Mouse (Mus musculus) layer of hippocampus, adult 18-20 months (tissue): ENCODE measurements at regions not wholly inside any gene's neighbourhood (a gene's known extent, or its start where the extent isn't known, plus 50 kb on each side); places are given as distances from the start of the nearest gene placed in this dataset.

ENCODE experiments used
- DNase-seq, 2 experiments: peaks; one replicate each; pipeline ENCODE4 v3.0.0; 2022; ENCODE audit warnings: low spot score in 2 of 2

DNA sequence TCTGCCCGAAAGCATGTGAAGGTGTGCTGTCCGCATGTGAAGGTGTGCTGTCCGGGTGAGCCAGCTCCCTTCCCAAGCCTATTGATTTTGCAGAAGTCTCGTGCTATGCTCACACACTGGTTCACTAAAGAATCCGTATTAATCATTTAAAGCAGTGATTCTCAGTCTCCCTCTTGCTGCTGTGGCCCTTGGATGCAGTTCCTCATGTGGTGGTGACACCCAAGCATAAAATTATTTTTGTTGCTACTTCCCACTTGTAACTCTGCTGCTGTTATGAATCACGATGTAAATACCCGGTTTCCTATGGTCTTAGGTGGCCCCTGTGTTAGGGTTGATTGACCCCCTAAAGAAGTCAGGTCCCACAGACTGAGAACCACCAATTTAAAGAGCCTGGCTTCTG, 55.7 kb upstream of the Emb start:
- no peak for DNase-seq

DNA sequence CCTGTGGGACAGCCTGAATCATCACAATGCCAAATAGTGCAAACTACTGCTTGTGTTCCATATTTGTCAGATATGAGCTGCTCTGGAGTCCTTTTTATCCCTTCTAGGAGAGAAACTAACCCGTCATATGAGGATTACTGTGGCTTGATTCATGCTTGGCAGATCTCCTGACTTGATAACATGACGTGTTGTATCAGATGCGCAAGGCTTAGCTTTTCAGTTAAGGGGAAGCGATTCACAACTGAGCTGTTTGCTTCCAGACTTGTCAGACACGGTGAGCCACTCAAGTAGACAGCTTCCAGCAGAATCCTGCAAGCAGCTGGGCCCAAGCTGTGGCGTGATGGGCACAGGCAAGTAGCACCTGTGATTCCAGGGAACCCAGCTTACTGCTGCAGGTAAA, 64.5 kb upstream of the Emb start:
- peak; percentile 12 to 18 for DNase-seq

DNA sequence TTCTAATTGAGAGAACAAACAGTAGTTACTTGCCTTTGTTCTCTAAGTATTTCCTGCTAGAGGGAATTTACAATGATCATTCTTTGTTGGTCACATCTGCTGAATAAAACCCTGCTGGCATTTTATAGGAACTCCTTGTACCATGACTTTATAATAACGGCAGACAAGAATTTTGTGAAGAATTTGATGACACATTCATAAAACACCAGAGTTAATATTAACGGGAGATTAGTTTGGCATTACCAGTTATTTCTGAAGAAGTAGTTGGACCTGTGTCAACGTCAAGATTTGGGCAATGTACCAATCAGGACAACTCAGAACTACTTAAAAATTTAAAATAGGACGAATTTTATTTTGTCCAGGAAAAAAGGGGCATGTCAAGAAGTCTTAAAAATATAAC, 65.1 kb upstream of the Emb start:
- no peak for DNase-seq

- no peak for DNase-seq
Observed at GRCm38 (mm10) chr13:117134352-117134751, 74.0 kb upstream of the Emb start.

DNA sequence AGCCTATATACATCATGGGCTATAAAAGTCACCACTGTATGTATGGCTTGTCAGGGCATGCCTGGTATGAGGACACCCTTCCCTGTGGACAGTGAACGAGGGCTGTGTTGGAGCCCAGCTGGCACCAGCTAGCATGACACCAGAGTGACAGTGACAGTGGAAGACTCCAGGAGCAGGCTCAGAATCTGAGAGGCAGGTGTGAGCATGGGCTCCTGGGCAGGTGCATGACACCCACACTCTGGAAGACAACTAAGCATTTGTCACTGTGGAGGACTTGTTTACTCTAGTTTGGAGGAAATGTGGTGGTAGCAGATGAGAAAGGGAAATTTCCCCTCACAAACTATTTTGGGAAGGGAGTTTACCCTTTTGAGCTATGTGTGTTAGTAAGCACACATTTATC, 76.2 kb upstream of the Emb start:
- DNase-seq = no peak

GRCm38 (mm10) chr13:117127813-117128549, 80.4 kb upstream of the Emb start:
- DNase-seq = no peak

DNA sequence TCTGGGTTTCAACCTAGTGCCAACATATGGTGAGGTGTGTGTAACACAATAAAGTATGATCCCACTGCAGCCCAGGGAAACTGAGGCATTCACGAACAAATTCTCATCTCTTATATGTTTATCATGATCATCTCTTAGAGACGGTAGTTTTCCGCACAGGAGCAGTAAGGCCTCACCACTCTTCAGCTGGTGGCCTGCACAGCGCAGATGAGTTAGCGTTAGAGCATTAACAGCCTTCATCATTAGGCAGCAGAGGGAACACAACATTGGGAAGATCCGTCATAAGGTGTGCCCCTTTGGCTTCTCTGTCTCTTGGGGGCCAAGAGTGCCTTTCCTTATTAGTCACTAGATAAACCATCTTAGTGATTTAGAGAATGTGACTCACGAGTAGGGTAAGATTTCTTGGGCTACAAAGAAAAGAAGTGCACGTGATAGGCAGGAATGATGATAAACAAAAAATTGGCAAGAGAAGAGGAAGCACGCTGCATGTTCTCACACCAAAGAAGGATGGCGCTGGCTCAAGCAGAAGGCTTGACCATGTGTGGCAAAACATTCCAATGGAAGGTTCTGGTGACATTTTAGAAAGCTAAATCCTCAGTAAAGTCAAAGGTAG, 81.1 kb upstream of the Emb start:
- no peak for DNase-seq

DNA sequence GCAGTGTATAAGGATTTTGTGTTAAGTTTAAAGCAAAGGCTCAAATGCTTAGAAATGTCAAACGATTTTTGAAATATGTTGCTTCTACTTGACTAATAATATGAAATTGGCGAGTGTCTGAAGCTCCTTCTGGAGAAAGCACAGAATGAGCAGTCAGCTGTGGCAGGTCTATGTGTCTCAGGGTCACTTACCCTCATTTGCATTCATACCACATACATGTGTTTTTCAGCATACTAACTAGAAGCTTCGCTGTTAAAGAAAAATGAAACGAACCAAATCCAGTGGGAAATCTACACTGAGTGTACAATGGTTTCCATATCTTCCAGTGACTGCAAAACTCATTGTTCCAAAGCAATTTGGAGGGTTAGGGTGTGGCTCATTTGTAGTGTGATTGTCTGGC, 88.7 kb upstream of the Emb start:
- DNase-seq = no peak

DNA sequence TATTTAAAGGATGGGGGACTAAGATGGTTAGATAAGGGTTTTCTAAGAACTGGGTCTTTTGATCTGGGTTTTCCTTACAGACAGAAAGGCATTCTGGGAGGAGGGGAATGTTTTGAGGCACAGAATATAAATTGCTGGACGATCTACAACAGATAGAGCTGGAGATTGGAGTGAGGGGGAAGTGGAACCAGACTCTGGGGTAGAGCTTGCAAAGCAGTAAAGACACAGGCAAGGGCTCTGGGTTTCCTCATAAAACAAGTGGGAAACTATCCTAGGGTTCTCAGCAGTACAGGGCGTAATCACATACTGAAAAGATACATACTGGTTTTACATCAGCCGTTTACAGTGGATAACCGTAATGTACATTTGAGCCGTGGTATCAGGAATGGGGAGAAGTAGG, 89.5 kb upstream of the Parp8 start:
- no peak for DNase-seq

DNA sequence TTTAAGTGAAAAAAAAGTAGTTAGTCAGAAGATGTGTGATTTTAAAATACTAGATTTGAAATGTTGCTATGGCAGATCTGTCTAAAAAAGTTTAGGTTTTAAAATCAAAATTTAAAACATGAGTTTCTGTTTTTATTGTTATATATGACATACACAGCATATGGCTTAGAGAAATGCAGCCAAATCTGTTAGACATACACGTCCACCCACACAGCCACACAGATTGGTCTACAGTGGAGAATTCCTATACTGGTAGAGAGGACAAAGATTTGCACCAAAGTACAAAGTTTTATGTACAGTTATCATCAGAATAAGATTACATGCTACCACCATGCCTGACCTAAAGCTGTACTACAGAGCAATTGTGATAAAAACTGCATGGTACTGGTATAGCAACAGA, 87.1 kb upstream of the Parp8 start:
- DNase-seq = no peak

DNA sequence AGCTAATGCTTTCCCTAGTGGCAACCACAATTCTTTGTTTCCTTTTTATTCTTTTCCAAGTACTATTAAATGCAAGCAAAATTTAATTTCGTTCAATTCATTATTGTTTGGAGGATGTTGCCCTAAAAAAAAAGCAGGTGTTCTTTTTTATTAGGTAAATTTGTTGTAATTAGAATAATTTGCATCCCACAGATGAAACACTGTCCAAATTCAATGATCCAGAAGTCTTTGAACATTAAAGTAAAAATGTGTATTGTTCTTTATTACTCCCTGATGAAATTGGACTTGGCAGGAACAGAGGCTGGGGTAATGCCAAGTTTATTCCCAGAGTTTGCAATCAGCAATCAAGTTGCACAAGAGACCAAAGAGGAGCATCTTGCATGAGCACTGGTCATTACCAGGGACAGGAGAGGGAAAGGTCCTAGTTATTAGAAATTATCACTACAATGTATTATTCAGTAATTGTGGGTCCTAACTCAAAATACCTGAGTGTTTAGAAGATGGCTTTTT, 79.9 kb upstream of the Parp8 start:
- DNase-seq = no peak

DNA sequence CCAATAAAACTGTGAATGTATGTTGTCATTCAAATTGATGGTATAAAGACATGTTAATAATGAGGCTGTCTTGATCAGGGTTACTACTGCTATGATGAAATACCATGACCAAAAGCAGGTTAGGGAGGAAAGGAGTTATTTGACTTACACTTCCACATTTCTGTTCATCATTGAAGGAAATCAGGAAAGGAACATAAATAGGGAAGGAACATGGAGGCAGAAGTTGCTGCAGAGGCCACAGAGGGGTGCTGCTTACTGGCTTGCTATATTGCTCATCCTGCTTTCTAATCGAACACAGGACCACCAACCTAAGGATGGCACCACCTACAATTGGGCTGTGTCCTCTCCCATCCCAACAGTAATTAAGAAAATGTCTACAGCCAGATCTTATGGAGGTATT, 69.4 kb upstream of the Parp8 start:
- no peak for DNase-seq

GRCm38 (mm10) chr13:117088629-117089028, 63.3 kb upstream of the Parp8 start:
- DNase-seq = no peak

GRCm38 (mm10) chr13:117082758-117083157, 57.4 kb upstream of the Parp8 start:
- no peak for DNase-seq

GRCm38 (mm10) chr13:117079316-117079715, 54.0 kb upstream of the Parp8 start:
- DNase-seq = no peak
